Mouse (Mus musculus): ENCODE measurements at regions not wholly inside any gene's neighbourhood (a gene's known extent, or its start where the extent isn't known, plus 50 kb on each side); places are given as distances from the start of the nearest gene placed in this dataset.

DNA sequence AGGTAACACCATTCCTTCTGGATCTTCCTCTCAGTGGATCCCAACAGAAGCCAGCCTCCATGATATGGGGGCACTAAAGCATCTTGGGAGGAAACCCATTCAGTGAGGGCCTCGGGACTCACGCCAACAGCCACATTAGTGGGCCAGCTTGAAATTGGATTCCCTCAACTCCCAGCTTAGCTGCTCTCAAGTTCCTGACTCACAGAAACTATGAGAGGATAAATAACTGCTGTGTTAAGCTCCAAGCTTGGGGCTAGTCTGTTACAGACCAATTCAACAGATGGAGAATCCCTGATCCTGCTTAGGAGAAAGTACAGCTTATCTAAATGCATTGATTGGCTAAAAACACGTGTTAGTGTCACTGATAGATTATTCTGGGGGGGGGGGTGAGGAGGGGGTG lies 210.7 kb upstream of the Tbx3 start:
- H3K4me1 ChIP-seq (ENCODE audit: control insufficient read depth, insufficient read depth, low read length) = no peaks in the 10 kb centered on the region
- no peaks in the 10 kb centered on the region for H3K27me3 ChIP-seq (ENCODE audit: control insufficient read depth, insufficient read depth, low read length)
- no peak overlapping the region for H3K9ac ChIP-seq (ENCODE audit: low read depth, low read length)
- H3K36me3 ChIP-seq (ENCODE audit: control insufficient read depth, insufficient read depth, low read length) = no peaks in the 10 kb centered on the region
- H3K4me3 ChIP-seq = no peak overlapping the region
- no peak overlapping the region for H3K27ac ChIP-seq
- H3K79me2 ChIP-seq (replicated peaks; ENCODE audit: control insufficient read depth, insufficient read depth, low read length) = no peaks in the 10 kb centered on the region
- WGBS = 65% methylated on average over 3 of the region's 3 CpGs
- intact Hi-C loops (cut with DNase I) = no loop called here
- TF ChIP-seq EP300 (IDR thresholded peaks at IDR 0.05; ENCODE audit: insufficient read depth, low read depth, low read length) (no peak), POLR2A (IDR thresholded peaks at IDR 0.05; ENCODE audit: insufficient read depth, low read depth, low read length) (no peak), CTCF (IDR thresholded peaks at IDR 0.05) (no peak)
- no peak for DNase-seq

GRCm38 (mm10) chr5:119462659-119463530 lies 207.6 kb upstream of the Tbx3 start:
- no peaks in the 10 kb centered on the region for H3K79me2 ChIP-seq (replicated peaks; ENCODE audit: control insufficient read depth, insufficient read depth, low read length)
- no peaks in the 10 kb centered on the region for H3K36me3 ChIP-seq (ENCODE audit: control insufficient read depth, insufficient read depth, low read length)
- 61% methylated on average over 14 of the region's 14 CpGs for WGBS
- H3K4me1 ChIP-seq (ENCODE audit: control insufficient read depth, insufficient read depth, low read length) = no peaks in the 10 kb centered on the region
- no peak overlapping the region for H3K4me3 ChIP-seq
- H3K9ac ChIP-seq (ENCODE audit: low read depth, low read length) = no peak overlapping the region
- no peak for TF ChIP-seq EP300 (IDR thresholded peaks at IDR 0.05; ENCODE audit: insufficient read depth, low read depth, low read length)
- TF ChIP-seq POLR2A (IDR thresholded peaks at IDR 0.05; ENCODE audit: insufficient read depth, low read depth, low read length) = no peak
- TF ChIP-seq CTCF (IDR thresholded peaks at IDR 0.05) = no peak
- H3K27ac ChIP-seq = no peak overlapping the region
- DNase-seq = no peak
- intact Hi-C loops (cut with DNase I) = no loop called here
- H3K27me3 ChIP-seq (ENCODE audit: control insufficient read depth, insufficient read depth, low read length) = no peaks in the 10 kb centered on the region

- Histone ChIP-seq H3K36me3 (ENCODE audit: control insufficient read depth, insufficient read depth, low read length) (no peaks in the 10 kb centered on the region), H3K27me3 (ENCODE audit: control insufficient read depth, insufficient read depth, low read length) (no peaks in the 10 kb centered on the region), H3K4me1 (ENCODE audit: control insufficient read depth, insufficient read depth, low read length) (no peaks in the 10 kb centered on the region), H3K27ac (no peak overlapping the region), H3K9ac (ENCODE audit: low read depth, low read length) (no peak overlapping the region), H3K4me3 (no peak overlapping the region), H3K79me2 (replicated peaks; ENCODE audit: control insufficient read depth, insufficient read depth, low read length) (no peaks in the 10 kb centered on the region)
- intact Hi-C loops (cut with DNase I) = no loop called here
- no peak for DNase-seq
- WGBS = 52% methylated on average over 4 of the region's 4 CpGs
- TF ChIP-seq POLR2A (IDR thresholded peaks at IDR 0.05; ENCODE audit: insufficient read depth, low read depth, low read length) (no peak), CTCF (IDR thresholded peaks at IDR 0.05) (no peak), EP300 (IDR thresholded peaks at IDR 0.05; ENCODE audit: insufficient read depth, low read depth, low read length) (no peak)
Measured at GRCm38 (mm10) chr5:119464553-119464952, 205.9 kb upstream of the Tbx3 start.

DNA sequence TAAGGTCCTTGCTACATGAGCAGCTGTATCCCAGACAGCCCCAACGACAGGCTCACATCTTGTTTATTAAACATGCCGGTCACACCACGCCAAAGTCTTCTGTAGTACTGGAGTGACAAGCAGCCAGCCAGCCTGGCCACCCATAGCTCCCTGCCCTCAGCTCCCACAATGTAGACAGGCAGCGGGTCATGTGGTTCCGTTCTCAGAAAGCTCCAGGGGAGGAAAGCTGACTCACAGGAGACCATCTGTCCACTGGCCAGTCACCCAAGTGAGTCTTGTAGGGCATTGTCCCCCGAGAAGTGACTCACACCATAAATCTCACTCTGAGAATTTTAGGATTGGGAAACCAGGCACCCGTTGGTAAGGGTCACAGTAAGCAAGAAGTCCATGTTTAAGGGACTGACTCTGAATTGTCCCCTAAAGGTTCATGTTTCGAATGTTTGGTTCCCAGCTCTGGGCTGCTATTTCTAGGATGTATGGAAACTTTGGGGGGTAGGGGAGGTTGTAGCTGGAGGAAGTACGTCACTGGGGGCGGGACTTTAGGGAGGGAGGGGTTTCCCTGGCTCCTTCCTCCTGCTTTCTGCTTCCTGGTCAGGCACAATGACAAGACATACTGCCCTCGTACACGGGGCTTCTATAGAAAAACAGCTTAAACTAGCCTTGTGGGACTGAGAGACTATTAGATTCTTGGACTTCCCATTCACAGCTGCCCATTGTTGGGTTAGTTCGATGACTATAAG lies 203.0 kb upstream of the Tbx3 start:
- H3K4me3 ChIP-seq = no peak overlapping the region
- intact Hi-C loops (cut with DNase I) = no loop called here
- H3K9ac ChIP-seq (ENCODE audit: low read depth, low read length) = no peak overlapping the region

DNA sequence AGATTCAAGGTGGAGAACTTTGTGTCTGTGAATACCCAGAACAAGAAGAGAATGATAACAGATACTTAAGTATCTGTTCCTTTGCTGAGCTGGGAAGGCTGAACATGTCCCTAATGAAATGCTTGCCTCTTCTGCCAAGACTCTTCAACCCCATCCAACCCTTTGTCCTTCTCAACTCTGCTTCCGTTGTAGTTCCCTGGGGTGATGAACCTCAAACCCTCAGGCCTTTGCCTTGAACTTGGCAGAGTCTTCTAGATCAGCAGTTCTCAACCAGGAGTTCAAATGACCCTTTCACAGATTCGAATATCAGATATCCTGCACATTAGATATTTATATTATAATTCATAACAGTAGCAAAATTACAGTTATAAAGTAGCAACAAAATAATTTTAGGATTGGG lies 192.5 kb upstream of the Tbx3 start:
- no peaks in the 10 kb centered on the region for H3K79me2 ChIP-seq (replicated peaks; ENCODE audit: control insufficient read depth, insufficient read depth, low read length)
- no peak overlapping the region for H3K4me3 ChIP-seq
- H3K36me3 ChIP-seq (ENCODE audit: control insufficient read depth, insufficient read depth, low read length) = no peaks in the 10 kb centered on the region
- H3K9ac ChIP-seq (ENCODE audit: low read depth, low read length) = no peak overlapping the region
- H3K4me1 ChIP-seq (ENCODE audit: control insufficient read depth, insufficient read depth, low read length) = no peaks in the 10 kb centered on the region
- H3K27ac ChIP-seq = no peak overlapping the region
- WGBS = 76% methylated on average over 2 of the region's 2 CpGs
- TF ChIP-seq CTCF (IDR thresholded peaks at IDR 0.05) (no peak), POLR2A (IDR thresholded peaks at IDR 0.05; ENCODE audit: insufficient read depth, low read depth, low read length) (no peak), EP300 (IDR thresholded peaks at IDR 0.05; ENCODE audit: insufficient read depth, low read depth, low read length) (no peak)
- intact Hi-C loops (cut with DNase I) = no loop called here
- no peaks in the 10 kb centered on the region; the same call in 1 of the 2 replicates for H3K27me3 ChIP-seq (ENCODE audit: control insufficient read depth, insufficient read depth, low read length)
- peak in 1 of 2 experiments; percentile 5 for DNase-seq

More for the DNA sequence above, 203.0 kb upstream of the Tbx3 start:
- no peak for TF ChIP-seq CTCF (IDR thresholded peaks at IDR 0.05)
- TF ChIP-seq POLR2A (IDR thresholded peaks at IDR 0.05; ENCODE audit: insufficient read depth, low read depth, low read length) = no peak
- TF ChIP-seq EP300 (IDR thresholded peaks at IDR 0.05; ENCODE audit: insufficient read depth, low read depth, low read length) = no peak
- no peaks in the 10 kb centered on the region for H3K4me1 ChIP-seq (ENCODE audit: control insufficient read depth, insufficient read depth, low read length)
- WGBS = 71% methylated on average over 13 of the region's 13 CpGs
- H3K36me3 ChIP-seq (ENCODE audit: control insufficient read depth, insufficient read depth, low read length) = no peaks in the 10 kb centered on the region
- H3K79me2 ChIP-seq (replicated peaks; ENCODE audit: control insufficient read depth, insufficient read depth, low read length) = no peaks in the 10 kb centered on the region
- H3K27ac ChIP-seq = no peak overlapping the region
- no peaks in the 10 kb centered on the region for H3K27me3 ChIP-seq (ENCODE audit: control insufficient read depth, insufficient read depth, low read length)
- DNase-seq = no peak

- 73% methylated on average over 4 of the region's 4 CpGs for WGBS
- no peaks in the 10 kb centered on the region for H3K36me3 ChIP-seq (ENCODE audit: control insufficient read depth, insufficient read depth, low read length)
- no peak for TF ChIP-seq CTCF (IDR thresholded peaks at IDR 0.05)
- TF ChIP-seq POLR2A (IDR thresholded peaks at IDR 0.05; ENCODE audit: insufficient read depth, low read depth, low read length) = no peak
- TF ChIP-seq EP300 (IDR thresholded peaks at IDR 0.05; ENCODE audit: insufficient read depth, low read depth, low read length) = no peak
- H3K27ac ChIP-seq = no peak overlapping the region
- no peak overlapping the region for H3K9ac ChIP-seq (ENCODE audit: low read depth, low read length)
- H3K27me3 ChIP-seq (ENCODE audit: control insufficient read depth, insufficient read depth, low read length) = no peaks in the 10 kb centered on the region; the same call in 1 of the 2 replicates
- H3K79me2 ChIP-seq (replicated peaks; ENCODE audit: control insufficient read depth, insufficient read depth, low read length) = no peaks in the 10 kb centered on the region
- intact Hi-C loops (cut with DNase I) = no loop called here
- DNase-seq = no peak
- no peaks in the 10 kb centered on the region for H3K4me1 ChIP-seq (ENCODE audit: control insufficient read depth, insufficient read depth, low read length)
- H3K4me3 ChIP-seq = no peak overlapping the region
Measured at GRCm38 (mm10) chr5:119478331-119478730, 192.1 kb upstream of the Tbx3 start.

Measured in heart, adult 2 months (tissue).